Mouse (Mus musculus): Measurements from ENCODE around the gene Gm21738. TPM values are rescaled to one million over a fixed set of nuclear protein-coding genes. Genes with fewer than 3 reads are reported as not detected.
"Not testable (repeated sequence)": the region's sequence is repeated elsewhere in the genome, so short reads cannot be mapped to it uniquely, and the experiment has no call there.

Gene Gm21738
- 0.91 TPM in 1 of 2 replicates, not detected in the other for polyA plus RNA-seq (2016; fragmentation: Nextera tagmentation; extraction: Ambion mirVana)

DNA sequence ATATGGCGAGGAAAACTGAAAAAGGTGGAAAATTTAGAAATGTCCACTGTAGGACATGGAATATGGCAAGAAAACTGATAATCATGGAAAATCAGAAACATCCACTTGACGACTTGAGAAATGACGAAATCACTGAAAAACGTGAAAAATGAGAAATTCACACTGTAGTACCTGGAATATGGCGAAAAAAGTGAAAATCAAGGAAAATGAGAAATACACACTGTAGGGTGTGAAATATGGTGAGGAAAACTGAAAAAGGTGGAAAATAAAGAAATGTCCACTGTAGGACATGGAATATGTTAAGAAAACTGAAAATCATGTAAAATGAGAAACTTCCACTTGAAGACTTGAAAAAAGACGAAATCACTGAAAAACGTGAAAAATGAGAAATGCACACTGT is at the start of gene Gm21738:
Gm21738 (minus strand) TSS at position 101 of the 400 bp plus-strand sequence.
- ATAC-seq (ENCODE audit: insufficient number of reproducible peaks, insufficient read depth, low FRiP score, low TSS enrichment, low read depth); H3K4me1 ChIP-seq (replicated peaks): not testable (repeated sequence)
- 78% methylated on average over 7 of the region's 7 CpGs for WGBS

GRCm38 (mm10) chr14:19383741-19384140 is 35.0 kb downstream of the Gm21738 start:
- not testable (repeated sequence) for ATAC-seq (ENCODE audit: insufficient number of reproducible peaks, insufficient read depth, low FRiP score, low TSS enrichment, low read depth); H3K4me1 ChIP-seq (replicated peaks); H3K36me3 ChIP-seq; H3K4me3 ChIP-seq (replicated peaks); H3K9ac ChIP-seq (replicated peaks); H3K4me2 ChIP-seq; H3K27me3 ChIP-seq; H3K27ac ChIP-seq
- peaks cover 34% of the 10 kb centered on the region for H3K9me3 ChIP-seq
- WGBS, result 83% methylated on average over 7 of the region's 7 CpGs

More for the DNA sequence above, at the start of gene Gm21738:
- H3K27ac ChIP-seq; H3K36me3 ChIP-seq; H3K9me3 ChIP-seq; H3K4me3 ChIP-seq (replicated peaks); H3K27me3 ChIP-seq; H3K9ac ChIP-seq (replicated peaks); H3K4me2 ChIP-seq: not testable (repeated sequence)

Other genes with a start within 250 kb of the Gm21738 start
- gene Gm2244, start 131.0 kb upstream of the Gm21738 start, polyA plus RNA-seq (2016; fragmentation: Nextera tagmentation; extraction: Ambion mirVana), result not detected in 2 replicates
- gene Gm2237, start 166.2 kb upstream of the Gm21738 start, polyA plus RNA-seq (2016; fragmentation: Nextera tagmentation; extraction: Ambion mirVana), result 2.3 and 3.2 TPM in 2 replicates
- not detected in 2 replicates for gene Gm5458, start 183.7 kb upstream of the Gm21738 start, polyA plus RNA-seq (2016; fragmentation: Nextera tagmentation; extraction: Ambion mirVana)

Measured in limb, embryonic 12.5 days (tissue).